Comparison of ENCODE assay signal across 8 mouse cellular contexts in the genomic region with DNA sequence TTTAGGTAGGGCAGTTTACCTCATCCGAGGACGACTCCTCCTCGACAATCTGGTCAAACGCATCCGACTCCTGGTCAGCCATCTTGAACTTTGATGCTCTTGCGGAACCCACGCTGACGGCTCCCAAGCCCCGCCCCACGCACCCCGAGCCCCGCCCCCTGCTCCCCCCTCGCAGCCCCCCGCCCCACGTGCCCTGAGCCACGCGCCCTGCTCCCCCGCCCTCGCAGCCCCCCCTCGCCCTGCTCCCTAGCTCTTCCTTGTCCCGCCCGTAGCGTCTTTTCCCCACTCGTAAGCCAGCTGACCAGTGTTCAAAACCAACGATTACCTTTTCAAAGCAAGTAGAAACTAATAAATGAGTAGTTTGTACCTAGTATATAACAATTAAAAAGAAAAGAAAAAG. TPM values are rescaled to one million over a fixed set of nuclear protein-coding genes. Genes with fewer than 3 reads are reported as not detected.
DNase-seq lines count a peak whose midpoint lies in the region; ATAC-seq and TF ChIP-seq lines count a peak whose summit lies in the region.

A gene (minus strand): TSS at position 101 of the 400 bp plus-strand sequence.

- no peak for ATAC-seq in G1E (ENCODE audit: extremely low read depth, insufficient number of reproducible peaks, low FRiP score, poor library complexity, severe bottlenecking)
- no peak for ATAC-seq in forebrain, embryonic 16.5 days

- intact Hi-C loops in gastrocnemius, postnatal 36 days (cut with DNase I), result no loop called here
- intact Hi-C loops in left cerebral cortex, postnatal 36 days (cut with DNase I), result loop anchor here (10.0 kb wide), 1 partner anchor 164 kb away; no protein-coding TSS in a partner anchor

- H3K9ac ChIP-seq in forebrain, embryonic 16.5 days (replicated peaks; ENCODE audit: low read depth, low read length), result peak within 1 kb of the TSS; percentile 85

- TF ChIP-seq POLR2A in olfactory bulb, adult 2 months (IDR thresholded peaks at IDR 0.05; ENCODE audit: insufficient read depth, low read depth, low read length), result no peak

- 93% methylated on average over 13 of the region's 25 CpGs for WGBS in forebrain, embryonic 16.5 days
- 91% methylated on average over 25 of the region's 25 CpGs for WGBS in olfactory bulb, adult 2 months

- no peaks in the 10 kb centered on the region for H3K9me3 ChIP-seq in G1E (replicated peaks)
- peaks cover 3% of the 10 kb centered on the region; the same call in 1 of the 2 replicates for H3K9me3 ChIP-seq in forebrain, embryonic 16.5 days (ENCODE audit: control insufficient read depth, low read length)

- H3K27ac ChIP-seq in forebrain, embryonic 16.5 days (ENCODE audit: low read length), result peak within 1 kb of the TSS; percentile 92; the same call in 1 of the 2 replicates
- H3K27ac ChIP-seq in olfactory bulb, adult 2 months (ENCODE audit: insufficient read depth, low read depth, low read length), result peak within 1 kb of the TSS; percentile 85

- no peak for DNase-seq in gastrocnemius, adult 8-10 months (ENCODE audit: low spot score in 2 of 2)
- no peak for DNase-seq in gastrocnemius, postnatal 36 days
- no peak for DNase-seq in G1E (ENCODE audit: low spot score)
- no peak for DNase-seq in left cerebral cortex, postnatal 36 days (ENCODE audit: low spot score in 2 of 2)
- DNase-seq in right cerebral cortex, adult 18-20 months, result no peak
- no peak for DNase-seq in right cerebral cortex, adult 2 months (ENCODE audit: low spot score in 2 of 2)

- peaks cover 6% of the 10 kb centered on the region for H3K36me3 ChIP-seq in G1E (replicated peaks)
- H3K36me3 ChIP-seq in forebrain, embryonic 16.5 days (ENCODE audit: control insufficient read depth, insufficient read depth), result no peaks in the 10 kb centered on the region

- H3K4me3 ChIP-seq in G1E (ENCODE audit: low read depth, low read length), result peak within 1 kb of the TSS; percentile 75; the same call in 1 of the 2 replicates
- peak within 1 kb of the TSS; percentile 64 for H3K4me3 ChIP-seq in forebrain, embryonic 16.5 days (replicated peaks; ENCODE audit: low read length)
- peak within 1 kb of the TSS; percentile 96 for H3K4me3 ChIP-seq in olfactory bulb, adult 2 months (ENCODE audit: insufficient read depth, low read depth, low read length)

- H3K27me3 ChIP-seq in G1E (ENCODE audit: insufficient read depth, low read length), result no peaks in the 10 kb centered on the region
- H3K27me3 ChIP-seq in forebrain, embryonic 16.5 days (replicated peaks; ENCODE audit: control insufficient read depth, insufficient read depth, low read length), result no peaks in the 10 kb centered on the region

- peaks cover 6% of the 10 kb centered on the region for H3K4me1 ChIP-seq in G1E (ENCODE audit: insufficient read depth, low read depth, low read length)
- no peaks in the 10 kb centered on the region for H3K4me1 ChIP-seq in forebrain, embryonic 16.5 days (replicated peaks; ENCODE audit: control insufficient read depth, insufficient read depth, low read length)
- H3K4me1 ChIP-seq in olfactory bulb, adult 2 months (ENCODE audit: control insufficient read depth, insufficient read depth, low read length), result no peaks in the 10 kb centered on the region

- peak within 1 kb of the TSS; percentile 54 for H3K4me2 ChIP-seq in forebrain, embryonic 16.5 days (ENCODE audit: low read length)

- no peak for TF ChIP-seq CTCF in G1E (IDR thresholded peaks at IDR 0.05; ENCODE audit: low read depth, low read length)
- no peak for TF ChIP-seq CTCF in olfactory bulb, adult 2 months (IDR thresholded peaks at IDR 0.05; ENCODE audit: insufficient read depth, low read depth, low read length)

RNA-seq across cellular contexts. Expression of the gene that starts here (rescaled TPM):
- total RNA-seq in gastrocnemius, adult 8-10 months (2022), result 10 to 100 TPM; 10.1 to 12.1 (median 10.8) TPM
- total RNA-seq in gastrocnemius, postnatal 36 days (2021), result 1 to 10 TPM; 4.7 to 6.3 TPM
- 26.9 and 33.1 TPM in 2 replicates for total RNA-seq in G1E (2014; fragmentation: Nextera tagmentation)
- total RNA-seq in G1E (2017), result 13.9 and 17.7 TPM in 2 replicates
- polyA plus RNA-seq in G1E (2012), result 0.36 and 0.43 TPM in 2 replicates
- 14.7 and 16.3 TPM in 2 replicates for polyA plus RNA-seq in forebrain, embryonic 16.5 days (2015; fragmentation: Nextera tagmentation; extraction: Ambion mirVana)
- total RNA-seq in left cerebral cortex, postnatal 36 days (2021), result 10 to 100 TPM; 21.9 to 22.3 TPM
- polyA plus RNA-seq in olfactory bulb, adult 2 months (2012; ENCODE audit: insufficient read depth, insufficient read length, low replicate concordance, missing spikeins), result not detected in 2 replicates
